Mouse (Mus musculus): ENCODE results near the gene Cdk5rap2.

The Cdk5rap2 gene

DNA sequence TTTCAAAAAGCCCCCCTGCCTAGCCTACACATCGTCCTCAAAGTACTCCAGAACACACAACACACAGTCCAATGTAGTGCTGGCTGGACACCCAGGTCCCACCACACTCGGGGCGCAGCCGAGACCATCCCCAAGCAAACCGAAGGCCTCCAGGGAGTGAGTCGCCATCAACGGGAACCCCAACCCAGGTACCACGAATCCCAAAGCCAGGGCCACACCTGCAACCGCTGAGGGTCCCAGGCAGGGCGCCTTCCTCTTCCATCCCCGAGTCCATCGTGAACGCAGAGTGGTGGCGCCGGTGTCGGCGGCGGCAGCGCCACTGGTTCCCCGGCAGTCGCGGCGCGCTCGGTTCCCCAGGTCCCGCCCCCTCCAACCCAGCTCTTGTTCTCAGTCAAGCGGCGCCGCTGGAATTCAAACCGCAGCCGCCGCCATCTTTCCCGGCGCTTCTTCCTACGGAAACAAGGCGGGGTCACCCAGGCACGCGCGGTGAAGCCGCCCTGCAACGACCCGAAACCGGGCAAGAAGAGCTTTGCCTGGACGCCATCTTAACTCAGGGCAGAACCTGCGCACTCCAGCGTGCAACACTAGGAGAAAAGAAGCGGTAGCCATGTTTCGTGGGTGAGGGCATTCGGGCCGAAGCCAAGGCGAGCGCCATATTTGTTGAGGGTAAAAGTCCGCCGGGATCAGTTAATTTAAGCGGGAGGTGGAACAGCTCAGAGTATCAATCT lies at the start of gene Cdk5rap2:
Cdk5rap2 (minus strand) TSS at position 450 of the 728 bp plus-strand sequence.
- peak; percentile 91 for DNase-seq (ENCODE audit: low read depth)

- DNase-seq (ENCODE audit: low read depth) = no peak
Observed at GRCm38 (mm10) chr4:70452161-70452560, 41.9 kb upstream of the Cdk5rap2 start.

DNA sequence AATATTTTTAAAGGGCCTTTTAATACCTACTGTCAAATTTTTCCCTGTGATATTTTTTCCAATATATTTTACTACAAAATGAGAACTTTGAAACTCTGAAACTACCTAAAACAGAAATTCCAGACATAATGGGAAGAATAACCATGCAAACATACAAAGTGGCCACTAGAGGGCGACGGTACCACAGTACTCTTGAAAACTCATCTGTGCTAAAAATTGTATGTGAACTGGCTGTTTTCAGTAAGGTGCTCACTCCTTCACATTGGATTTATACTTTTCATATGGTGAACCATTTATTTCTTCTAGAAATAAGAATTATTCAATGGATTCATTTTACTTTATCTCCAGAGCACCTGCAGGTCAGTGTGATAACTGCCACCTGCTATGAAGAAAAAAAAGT lies 41.5 kb upstream of the Cdk5rap2 start:
- DNase-seq (ENCODE audit: low read depth) = peak; percentile 23

GRCm38 (mm10) chr4:70449668-70450067 lies 39.4 kb upstream of the Cdk5rap2 start:
- DNase-seq (ENCODE audit: low read depth) = no peak

GRCm38 (mm10) chr4:70446774-70447173 lies 36.5 kb upstream of the Cdk5rap2 start:
- no peak for DNase-seq (ENCODE audit: low read depth)

GRCm38 (mm10) chr4:70420202-70420601 lies 10.0 kb upstream of the Cdk5rap2 start:
- DNase-seq (ENCODE audit: low read depth) = no peak

DNA sequence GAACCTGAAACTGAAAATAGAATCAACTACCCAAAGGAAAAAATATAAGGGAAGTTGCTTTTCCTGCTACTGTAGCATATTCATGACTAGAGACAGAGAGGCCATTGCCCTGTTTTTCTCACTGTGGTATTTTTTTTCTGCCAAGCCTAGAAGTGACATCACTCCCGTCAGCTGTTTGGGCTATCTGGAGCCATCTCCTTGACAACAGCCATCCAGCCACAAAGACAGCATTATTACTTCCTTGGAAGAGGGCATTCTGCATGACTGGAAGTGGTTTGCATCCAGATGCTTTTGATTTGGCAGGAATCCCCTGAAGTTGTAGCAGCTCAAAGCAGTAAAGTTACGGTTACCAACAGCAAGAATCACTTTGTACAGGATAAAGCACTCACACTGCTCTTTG lies 1.9 kb upstream of the Cdk5rap2 start:
- DNase-seq (ENCODE audit: low read depth) = no peak

DNA sequence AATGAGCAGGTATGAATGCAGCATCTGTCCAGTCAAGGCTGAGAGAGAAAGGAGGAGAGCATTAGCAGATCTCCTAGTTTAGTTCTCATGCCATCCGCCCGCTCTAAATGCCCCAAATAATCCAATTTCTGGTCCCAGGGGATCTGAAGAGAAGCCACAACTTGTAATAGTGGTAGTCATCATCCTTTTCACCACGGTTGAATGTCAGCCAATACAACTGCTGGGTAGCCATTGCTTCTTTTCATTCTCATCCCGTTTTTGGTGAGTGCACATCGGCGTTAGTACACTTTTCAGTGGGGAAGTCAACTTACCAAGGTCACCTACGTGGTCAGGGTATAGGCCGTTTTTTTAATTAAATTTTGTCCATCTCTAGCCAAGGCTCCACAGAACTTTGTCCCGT lies 787 bp downstream of the Cdk5rap2 start:
- DNase-seq (ENCODE audit: low read depth) = peak; percentile 6

GRCm38 (mm10) chr4:70402109-70402819 lies 8.0 kb downstream of the Cdk5rap2 start:
- no peak for DNase-seq (ENCODE audit: low read depth)

- no peak for DNase-seq (ENCODE audit: low read depth)
Observed at GRCm38 (mm10) chr4:70399476-70399875, 10.8 kb downstream of the Cdk5rap2 start.

- DNase-seq (ENCODE audit: low read depth) = no peak
Observed at GRCm38 (mm10) chr4:70399074-70399473, 11.2 kb downstream of the Cdk5rap2 start.

GRCm38 (mm10) chr4:70398088-70398487 lies 12.2 kb downstream of the Cdk5rap2 start:
- DNase-seq (ENCODE audit: low read depth) = no peak

GRCm38 (mm10) chr4:70396701-70397100 lies 13.5 kb downstream of the Cdk5rap2 start:
- no peak for DNase-seq (ENCODE audit: low read depth)

DNA sequence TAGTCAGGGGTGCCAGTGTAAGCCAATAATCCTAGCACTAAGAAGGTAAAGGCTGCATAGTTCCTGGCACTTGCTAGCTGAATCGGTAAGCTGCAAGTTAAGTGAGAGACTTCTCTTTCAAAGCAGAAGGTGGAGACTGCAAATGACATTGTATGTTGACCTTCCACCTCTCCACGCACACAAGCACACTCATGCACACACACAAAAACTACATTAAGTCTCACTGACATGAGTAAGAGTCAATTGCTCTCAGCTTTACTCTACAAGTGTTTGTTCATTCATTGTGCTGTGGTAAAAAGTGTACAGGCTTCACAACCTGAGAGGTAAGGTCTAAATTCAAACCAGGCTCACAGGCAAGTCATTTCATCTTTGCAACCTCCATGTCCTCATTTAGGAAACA lies 15.5 kb downstream of the Cdk5rap2 start:
- no peak for DNase-seq (ENCODE audit: low read depth)

- DNase-seq (ENCODE audit: low read depth) = no peak
Observed at GRCm38 (mm10) chr4:70391760-70392372, 18.4 kb downstream of the Cdk5rap2 start.

GRCm38 (mm10) chr4:70391073-70391472 lies 19.2 kb downstream of the Cdk5rap2 start:
- DNase-seq (ENCODE audit: low read depth) = no peak

DNA sequence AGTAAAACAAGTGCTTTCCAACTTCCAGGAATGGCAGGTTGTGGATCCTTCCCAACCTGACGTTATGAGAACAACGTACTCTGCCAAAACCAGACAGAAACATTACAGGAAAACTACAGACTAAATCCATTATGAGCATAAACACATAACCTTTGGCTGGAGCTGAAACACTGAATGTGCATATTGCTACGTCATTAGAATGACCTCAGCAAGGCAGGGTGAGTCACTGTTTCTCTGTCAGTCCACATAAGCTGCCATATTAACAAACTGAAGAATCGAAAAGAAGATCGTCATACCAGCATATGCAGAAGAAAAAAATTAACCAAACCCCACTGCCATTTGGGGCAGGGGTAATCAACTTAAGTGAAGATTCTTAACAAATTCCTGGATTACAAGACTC lies 24.0 kb downstream of the Cdk5rap2 start:
- DNase-seq (ENCODE audit: low read depth) = no peak

DNA sequence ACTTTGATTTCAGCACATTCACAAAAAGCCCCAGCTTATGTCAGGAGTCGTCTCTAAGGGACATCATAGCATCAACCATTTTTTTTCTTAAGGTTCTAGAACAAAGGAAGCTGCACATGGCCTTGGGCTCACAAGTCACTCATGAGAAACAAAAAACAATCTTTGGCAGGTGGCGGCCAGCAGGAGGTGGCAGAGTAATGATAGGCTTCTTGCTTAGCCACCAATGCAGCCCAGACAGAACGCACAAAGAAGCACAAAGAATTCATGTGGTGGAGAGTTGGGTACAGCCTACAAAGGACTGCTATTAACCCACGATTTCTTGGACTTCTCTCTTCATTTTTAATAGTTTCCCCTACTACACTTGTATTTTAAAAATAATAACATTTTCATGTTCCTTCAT lies 32.9 kb downstream of the Cdk5rap2 start:
- no peak for DNase-seq (ENCODE audit: low read depth)

- DNase-seq (ENCODE audit: low read depth) = no peak
Observed at GRCm38 (mm10) chr4:70365061-70365858, 45.0 kb downstream of the Cdk5rap2 start.

- no peak for DNase-seq (ENCODE audit: low read depth)
Observed at GRCm38 (mm10) chr4:70361366-70361765, 48.9 kb downstream of the Cdk5rap2 start.

DNA sequence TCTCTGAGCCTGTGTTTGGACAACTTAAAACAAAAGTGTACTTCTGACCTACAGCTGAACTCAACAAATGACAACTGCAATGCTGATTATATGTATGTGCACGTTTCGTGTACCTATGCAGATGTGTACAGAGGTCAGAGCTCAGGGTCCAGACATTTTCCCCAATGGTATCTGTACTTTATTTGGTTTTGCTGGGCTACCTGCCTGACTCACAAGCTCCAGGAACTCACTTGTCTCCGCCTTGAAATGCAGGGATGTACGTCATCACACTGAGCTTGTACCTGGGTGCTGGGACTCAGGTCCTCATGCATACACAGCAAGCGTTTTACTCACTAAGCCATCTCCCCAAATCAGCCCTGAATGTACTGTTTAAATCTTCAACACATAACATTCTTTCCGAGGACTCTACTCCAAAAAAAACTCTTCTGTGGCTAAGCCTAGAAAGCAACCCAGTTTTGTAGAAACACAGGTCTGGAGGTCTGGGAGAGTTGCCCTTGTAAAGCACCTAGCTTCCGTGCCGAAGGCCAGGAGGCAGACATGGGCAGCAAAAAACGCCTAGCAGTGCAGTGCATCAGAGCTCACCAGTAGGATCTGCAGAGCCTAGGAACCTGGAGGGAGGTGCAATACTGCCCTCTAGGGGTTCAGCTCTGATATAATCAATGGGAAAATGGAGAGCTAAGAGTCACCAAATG lies 54.4 kb downstream of the Cdk5rap2 start:
- DNase-seq (ENCODE audit: low read depth) = peak; percentile 22

GRCm38 (mm10) chr4:70354448-70354847 lies 55.8 kb downstream of the Cdk5rap2 start:
- DNase-seq (ENCODE audit: low read depth) = no peak
